21 mouse cellular contexts compared by ENCODE assay signal in genomic region chr8:122103241-122103640, GRCm38 (mm10).
DNase-seq lines count a peak whose midpoint lies in the region; ATAC-seq and TF ChIP-seq lines count a peak whose summit lies in the region.
"Had no signal": no experiment of that assay in that cellular context is flagged by ENCODE, and none has a peak within 500 bp of the region (broad histone marks: within the 10 kb centered on the region; RNA-seq: fewer than 3 reads in every experiment).

No protein-coding gene starts in this region.

- peak overlapping the region; percentile 20; the same call in 1 of the 2 replicates for H3K27ac ChIP-seq in hindbrain, embryonic 10.5 days
- no peak overlapping the region for H3K27ac ChIP-seq in hindbrain, embryonic 11.5 days (ENCODE audit: low read depth, low read length)
- peak overlapping the region; percentile 94 for H3K27ac ChIP-seq in embryonic fibroblast, embryonic 13.5 days (ENCODE audit: insufficient read depth, low read length)
- H3K27ac ChIP-seq: hindbrain, embryonic 13.5 days; neural tube, embryonic 15.5 days had no signal

- intact Hi-C loops in gastrocnemius, postnatal 14 days (cut with DNase I; ENCODE audit: low total_unique reads) = no loop called here

- H3K4me2 ChIP-seq in hindbrain, embryonic 11.5 days (replicated peaks; ENCODE audit: low read depth, low read length) = no peak overlapping the region
- H3K4me2 ChIP-seq: hindbrain, embryonic 13.5 days; limb, embryonic 12.5 days; neural tube, embryonic 15.5 days had no signal

- no peak for ATAC-seq in hindbrain, embryonic 11.5 days (ENCODE audit: low FRiP score)
- ATAC-seq: forebrain, embryonic 16.5 days; inflammation-experienced regulatory T-cells, adult 6 months; liver, postnatal 0 days; midbrain, embryonic 16.5 days had no signal

- no peaks in the 10 kb centered on the region for H3K36me3 ChIP-seq in hindbrain, embryonic 10.5 days
- no peaks in the 10 kb centered on the region for H3K36me3 ChIP-seq in hindbrain, embryonic 11.5 days (ENCODE audit: control insufficient read depth, insufficient read depth, low read length)
- H3K36me3 ChIP-seq: hindbrain, embryonic 13.5 days; limb, embryonic 12.5 days; neural tube, embryonic 15.5 days had no signal

- peaks cover 39% of the 10 kb centered on the region for H3K4me1 ChIP-seq in hindbrain, embryonic 10.5 days (replicated peaks)
- peaks cover 2% of the 10 kb centered on the region; the same call in 1 of the 2 replicates for H3K4me1 ChIP-seq in hindbrain, embryonic 11.5 days (replicated peaks; ENCODE audit: control insufficient read depth, insufficient read depth, low read length)
- peaks cover 15% of the 10 kb centered on the region for H3K4me1 ChIP-seq in embryonic fibroblast, embryonic 13.5 days (ENCODE audit: control insufficient read depth, insufficient read depth, low read length)

- TF ChIP-seq CTCF in embryonic fibroblast, embryonic 13.5 days (IDR thresholded peaks at IDR 0.05; ENCODE audit: borderline replicate concordance, insufficient read depth, low read length) = no peak

- H3K4me3 ChIP-seq in hindbrain, embryonic 10.5 days = no peak overlapping the region
- no peak overlapping the region for H3K4me3 ChIP-seq in hindbrain, embryonic 11.5 days (ENCODE audit: low read depth, low read length)
- no peak overlapping the region for H3K4me3 ChIP-seq in embryonic fibroblast, embryonic 13.5 days (ENCODE audit: insufficient read depth, low read length)
- H3K4me3 ChIP-seq: hindbrain, embryonic 13.5 days; limb, embryonic 12.5 days; neural tube, embryonic 15.5 days had no signal

- H3K9me3 ChIP-seq in hindbrain, embryonic 10.5 days = no peaks in the 10 kb centered on the region
- no peaks in the 10 kb centered on the region for H3K9me3 ChIP-seq in hindbrain, embryonic 11.5 days (ENCODE audit: control insufficient read depth, low read length)
- H3K9me3 ChIP-seq: hindbrain, embryonic 13.5 days; limb, embryonic 12.5 days; neural tube, embryonic 15.5 days had no signal

- no peak overlapping the region for H3K9ac ChIP-seq in hindbrain, embryonic 11.5 days (ENCODE audit: low read depth, low read length)
- H3K9ac ChIP-seq: hindbrain, embryonic 13.5 days; limb, embryonic 12.5 days; liver, postnatal 0 days; neural tube, embryonic 15.5 days had no signal

- DNase-seq in gastrocnemius, postnatal 14 days = peak; percentile 41
- no peak for DNase-seq in gastrocnemius, postnatal 25 days
- DNase-seq in hindbrain, embryonic 10.5 days (ENCODE audit: low spot score) = no peak
- no peak for DNase-seq in hindbrain, embryonic 11.5 days (ENCODE audit: low spot score)
- DNase-seq in 3T3-L1 (ENCODE audit: low read depth, low spot score) = peak; percentile 56
- DNase-seq in Muller cell, postnatal 12 days (ENCODE audit: inconsistent ontology term) = no peak
- no peak for DNase-seq in right cerebral cortex, adult 18-20 months
- DNase-seq: cerebellum, adult 18-20 months; cerebellum, postnatal 25 days; kidney, adult 9 months; liver, postnatal 0 days; lung, postnatal 4 days; right cerebral cortex, postnatal 14 days; thymus, postnatal 25 days had no signal

- 0 out of 2 replicates have a peak, but pooled peaks cover 5% of the 10 kb centered on the region for H3K27me3 ChIP-seq in hindbrain, embryonic 10.5 days (ENCODE audit: insufficient read depth, poor library complexity, severe bottlenecking)
- H3K27me3 ChIP-seq in hindbrain, embryonic 11.5 days (ENCODE audit: control insufficient read depth, insufficient read depth, low read length) = no peaks in the 10 kb centered on the region
- H3K27me3 ChIP-seq: hindbrain, embryonic 13.5 days; neural tube, embryonic 15.5 days had no signal

- 81% methylated on average over 9 of the region's 9 CpGs for WGBS in hindbrain, embryonic 10.5 days
- 72% methylated on average over 9 of the region's 9 CpGs for WGBS in hindbrain, embryonic 11.5 days

- TF ChIP-seq POLR2A in embryonic fibroblast, embryonic 13.5 days (IDR thresholded peaks at IDR 0.05; ENCODE audit: low read depth, low read length) = no peak

Comparison
In these comparisons a context has a peak if more than half of its experiments do, and no peak if none do; other contexts are left out.
1. DNase-seq: peak in gastrocnemius, postnatal 14 days (single experiment) and 3T3-L1 (single experiment); none in gastrocnemius, postnatal 25 days (single experiment), hindbrain, embryonic 10.5 days (single experiment), hindbrain, embryonic 11.5 days (single experiment), Muller cell, postnatal 12 days (single experiment) and right cerebral cortex, adult 18-20 months (single experiment).